In genomic region chr11:61342505-61343420, GRCm38 (mm10) we compare ENCODE assay signal across 8 mouse cellular contexts. TPM values are rescaled to one million over a fixed set of nuclear protein-coding genes. Genes with fewer than 3 reads are reported as not detected.
DNase-seq lines count a peak whose midpoint lies in the region; ATAC-seq and TF ChIP-seq lines count a peak whose summit lies in the region.

Slc47a2 (minus strand) TSS chr11:61342860.

- H3K36me3 ChIP-seq in limb, embryonic 12.5 days: no peaks in the 10 kb centered on the region
- no peaks in the 10 kb centered on the region for H3K36me3 ChIP-seq in myocyte (ENCODE audit: control insufficient read depth, insufficient read depth)

- no peak within 1 kb of the TSS for H3ac ChIP-seq in myocyte (ENCODE audit: control insufficient read depth, insufficient read length)

- peaks cover 6% of the 10 kb centered on the region; the same call in 1 of the 2 replicates for H3K4me1 ChIP-seq in limb, embryonic 12.5 days (replicated peaks)

- no peaks in the 10 kb centered on the region for H3K79me2 ChIP-seq in myocyte (ENCODE audit: control insufficient read depth, insufficient read depth)

- no peaks in the 10 kb centered on the region for H3K9me3 ChIP-seq in limb, embryonic 12.5 days

- intact Hi-C loops in heart, postnatal 10 days (cut with DNase I): no loop called here

- H3K4me3 ChIP-seq in limb, embryonic 12.5 days (replicated peaks): peak within 1 kb of the TSS; percentile 43
- no peak within 1 kb of the TSS for H3K4me3 ChIP-seq in myocyte

- H3K9ac ChIP-seq in limb, embryonic 12.5 days (replicated peaks): 0 out of 2 replicates have a peak within 1 kb of the TSS, but pooled peaks have one; percentile 31

- TF ChIP-seq POLR2A in myocyte (IDR thresholded peaks at IDR 0.05; ENCODE audit: insufficient read length, low read depth): no peak

- ATAC-seq in limb, embryonic 12.5 days (ENCODE audit: insufficient number of reproducible peaks, insufficient read depth, low FRiP score, low TSS enrichment, low read depth): no peak

- DNase-seq in layer of hippocampus, postnatal 10 days (ENCODE audit: low spot score in 2 of 2): peak; percentile 12 to 36
- DNase-seq in layer of hippocampus, postnatal 36 days: no peak
- DNase-seq in c-Kit-positive CD71-negative TER-119-negative erythroid progenitor cells, embryonic 14.5 days (ENCODE audit: low read depth): peak; percentile 12
- DNase-seq in heart, postnatal 10 days: peak; percentile 41 to 56
- DNase-seq in spleen, adult 12 weeks (ENCODE audit: low spot score): no peak
- no peak for DNase-seq in frontal cortex, postnatal 10 days (ENCODE audit: low spot score in 2 of 2)

- WGBS in limb, embryonic 12.5 days: 4% methylated on average over 61 of the region's 61 CpGs

- peaks cover 73% of the 10 kb centered on the region for H3K27me3 ChIP-seq in limb, embryonic 12.5 days
- peaks cover 43% of the 10 kb centered on the region for H3K27me3 ChIP-seq in myocyte (ENCODE audit: control insufficient read depth, insufficient read depth, insufficient read length)

- no peak within 1 kb of the TSS for H3K27ac ChIP-seq in limb, embryonic 12.5 days

- H3K4me2 ChIP-seq in limb, embryonic 12.5 days: peak within 1 kb of the TSS; percentile 72
- H3K4me2 ChIP-seq in myocyte (ENCODE audit: low read depth): peak within 1 kb of the TSS; percentile 44

TF ChIP-seq in myocyte, 11 proteins besides CTCF, POLR2A, EP300 and RAD21:
- TF ChIP-seq E2F4 (IDR thresholded peaks at IDR 0.05; ENCODE audit: insufficient read depth) (no peak), USF1 (IDR thresholded peaks at IDR 0.05; ENCODE audit: low read depth) (no peak), MAX (IDR thresholded peaks at IDR 0.05; ENCODE audit: low read depth) (no peak), CEBPB (IDR thresholded peaks at IDR 0.05; ENCODE audit: insufficient read depth, poor library complexity, severe bottlenecking) (no peak), TCF12 (IDR thresholded peaks at IDR 0.05; ENCODE audit: insufficient read depth, poor library complexity, severe bottlenecking) (no peak), MYOD1 (IDR thresholded peaks at IDR 0.05; ENCODE audit: control insufficient read depth in 1 of 3, insufficient read length in 2 of 3, low read depth in 2 of 3) (no peak), REST (IDR thresholded peaks at IDR 0.05; ENCODE audit: insufficient read depth, insufficient read length) (no peak), SRF (IDR thresholded peaks at IDR 0.05; ENCODE audit: control insufficient read depth, insufficient read length, low read depth) (no peak), MYOG (IDR thresholded peaks at IDR 0.05; ENCODE audit: control insufficient read depth in 1 of 3, insufficient read depth in 1 of 3, insufficient read length in 2 of 3, low read depth in 2 of 3) (no peak), TCF3 (IDR thresholded peaks at IDR 0.05; ENCODE audit: insufficient read length, low read depth) (no peak), POLR2AphosphoS2 (IDR thresholded peaks at IDR 0.05; ENCODE audit: insufficient read length, low read depth) (no peak)

RNA-seq across cellular contexts. Expression of gene Slc47a2, which starts in this region (rescaled TPM):
- under 1 TPM; 0.30 to 0.40 TPM for total RNA-seq in layer of hippocampus, postnatal 10 days (2021)
- under 1 TPM in 1 of 2 experiments, not detected in 1; 0.15 TPM for total RNA-seq in layer of hippocampus, postnatal 36 days (2021)
- under 1 TPM; 0.10 TPM for total RNA-seq in heart, postnatal 10 days (2021)
- not detected in 2 replicates for polyA plus RNA-seq in limb, embryonic 12.5 days (2016; fragmentation: Nextera tagmentation; extraction: Ambion mirVana)
- 0.01 TPM for polyA plus RNA-seq in myocyte (2012; fragmentation: generic; extraction: Trizol)

Comparison
In these comparisons a context has a peak if more than half of its experiments do, and no peak if none do; other contexts are left out.
1. Peak in DNase-seq in layer of hippocampus, postnatal 10 days; RNA of the gene not detected or under 1 TPM.
2. Peak in DNase-seq in heart, postnatal 10 days; RNA of the gene not detected or under 1 TPM.